Mouse (Mus musculus): ENCODE measurements around the gene Pdlim3.

Pdlim3 gene

GRCm38 (mm10) chr8:45889737-45890136 is 4.5 kb downstream of the Pdlim3 start:
- H3K36me3 ChIP-seq (ENCODE audit: insufficient read depth, low read length): no peaks in the 10 kb centered on the region
- no peaks in the 10 kb centered on the region for H3K9me3 ChIP-seq (ENCODE audit: low read length)
- peaks cover 12% of the 10 kb centered on the region for H3K4me1 ChIP-seq (replicated peaks; ENCODE audit: low read depth, low read length)

DNA sequence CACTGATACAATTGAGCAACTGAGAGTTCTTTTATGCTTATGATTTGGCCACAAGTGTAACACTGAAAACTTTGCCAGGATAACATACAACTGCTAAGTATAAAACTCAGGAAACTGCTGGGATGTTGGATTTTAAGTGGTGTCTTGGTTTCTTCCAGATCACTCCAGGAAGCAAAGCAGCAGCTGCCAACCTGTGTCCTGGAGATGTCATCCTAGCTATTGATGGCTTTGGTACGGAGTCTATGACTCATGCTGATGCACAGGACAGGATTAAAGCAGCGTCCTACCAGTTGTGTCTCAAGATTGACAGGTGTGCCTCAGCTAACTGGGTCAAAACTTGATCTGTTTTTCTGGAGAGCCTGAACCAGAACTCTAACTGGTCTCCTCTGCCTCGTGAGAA is 11.3 kb downstream of the Pdlim3 start:
- no peak for TF ChIP-seq CTCF (conservative IDR thresholded peaks at IDR 0.05; ENCODE audit: low read length)
- TF ChIP-seq NANOG (IDR thresholded peaks at IDR 0.05; ENCODE audit: borderline replicate concordance, low read length): no peak
- TF ChIP-seq POU5F1 (IDR thresholded peaks at IDR 0.05; ENCODE audit: borderline replicate concordance, low read length): no peak
- no peak overlapping the region for H3K4me3 ChIP-seq (replicated peaks; ENCODE audit: low read length)
- no peaks in the 10 kb centered on the region for H3K27me3 ChIP-seq (ENCODE audit: insufficient read depth, low read length)
- H3K36me3 ChIP-seq (ENCODE audit: insufficient read depth, low read length): no peaks in the 10 kb centered on the region
- H3K4me1 ChIP-seq (replicated peaks; ENCODE audit: low read depth, low read length): no peaks in the 10 kb centered on the region
- H3K9me3 ChIP-seq (ENCODE audit: low read length): no peaks in the 10 kb centered on the region

More at GRCm38 (mm10) chr8:45889737-45890136, 4.5 kb downstream of the Pdlim3 start:
- H3K4me3 ChIP-seq (replicated peaks; ENCODE audit: low read length): no peak overlapping the region
- no peak for TF ChIP-seq NANOG (IDR thresholded peaks at IDR 0.05; ENCODE audit: borderline replicate concordance, low read length)
- TF ChIP-seq CTCF (conservative IDR thresholded peaks at IDR 0.05; ENCODE audit: low read length): no peak
- no peak for TF ChIP-seq POU5F1 (IDR thresholded peaks at IDR 0.05; ENCODE audit: borderline replicate concordance, low read length)
- no peaks in the 10 kb centered on the region; the same call in 1 of the 2 replicates for H3K27me3 ChIP-seq (ENCODE audit: insufficient read depth, low read length)

DNA sequence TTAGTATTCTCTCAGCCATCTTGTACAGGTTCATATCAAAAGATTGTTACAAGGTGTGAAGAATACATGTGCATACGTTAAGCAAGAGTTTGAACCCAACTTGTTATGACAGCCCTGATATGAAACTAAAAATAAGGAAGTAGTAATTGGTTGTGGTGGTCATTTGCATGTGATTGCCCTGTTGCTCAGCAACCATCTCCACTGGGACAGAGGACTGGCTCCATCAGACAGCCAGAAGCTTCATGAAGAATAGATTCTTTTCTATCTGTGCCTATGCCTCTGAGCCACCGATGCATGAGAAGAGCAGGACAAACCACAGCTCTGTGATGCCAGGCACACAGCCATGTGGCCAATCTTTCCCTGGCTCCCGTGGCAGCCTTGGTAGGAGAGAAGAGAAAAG is 14.5 kb downstream of the Pdlim3 start:
- no peaks in the 10 kb centered on the region for H3K4me1 ChIP-seq (replicated peaks; ENCODE audit: low read depth, low read length)

DNA sequence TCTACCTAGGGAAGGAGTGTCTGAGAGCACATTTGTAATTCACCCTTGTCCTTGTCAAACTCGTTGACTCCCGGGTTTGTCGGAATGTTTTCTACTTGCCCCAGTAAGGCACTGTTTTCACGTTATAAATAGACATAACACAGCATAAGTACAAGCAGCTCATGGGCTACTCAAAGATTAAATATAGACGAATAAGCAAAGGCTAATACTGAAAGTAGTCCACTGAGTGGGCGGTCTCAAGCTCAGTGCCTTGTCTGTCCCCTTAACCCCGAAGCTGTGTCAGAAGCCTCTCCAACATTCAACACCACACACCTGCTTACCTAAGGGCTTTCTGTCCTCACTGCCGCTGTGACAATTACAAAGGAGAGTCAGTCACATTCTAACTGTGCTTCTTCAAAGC is 16.4 kb downstream of the Pdlim3 start:
- no peaks in the 10 kb centered on the region for H3K36me3 ChIP-seq (ENCODE audit: insufficient read depth, low read length)
- TF ChIP-seq POU5F1 (IDR thresholded peaks at IDR 0.05; ENCODE audit: borderline replicate concordance, low read length) (no peak), CTCF (conservative IDR thresholded peaks at IDR 0.05; ENCODE audit: low read length) (no peak)
- no peaks in the 10 kb centered on the region for H3K27me3 ChIP-seq (ENCODE audit: insufficient read depth, low read length)
- no peaks in the 10 kb centered on the region for H3K9me3 ChIP-seq (ENCODE audit: low read length)
- H3K4me1 ChIP-seq (replicated peaks; ENCODE audit: low read depth, low read length): no peaks in the 10 kb centered on the region
- H3K4me3 ChIP-seq (replicated peaks; ENCODE audit: low read length): no peak overlapping the region

More for the DNA sequence above, 14.5 kb downstream of the Pdlim3 start:
- no peaks in the 10 kb centered on the region for H3K27me3 ChIP-seq (ENCODE audit: insufficient read depth, low read length)
- no peak overlapping the region for H3K4me3 ChIP-seq (replicated peaks; ENCODE audit: low read length)
- H3K36me3 ChIP-seq (ENCODE audit: insufficient read depth, low read length): no peaks in the 10 kb centered on the region
- no peak for TF ChIP-seq NANOG (IDR thresholded peaks at IDR 0.05; ENCODE audit: borderline replicate concordance, low read length)
- TF ChIP-seq POU5F1 (IDR thresholded peaks at IDR 0.05; ENCODE audit: borderline replicate concordance, low read length): no peak
- no peak for TF ChIP-seq CTCF (conservative IDR thresholded peaks at IDR 0.05; ENCODE audit: low read length)
- H3K9me3 ChIP-seq (ENCODE audit: low read length): no peaks in the 10 kb centered on the region

GRCm38 (mm10) chr8:45903659-45904058 is 18.4 kb downstream of the Pdlim3 start:
- no peaks in the 10 kb centered on the region for H3K9me3 ChIP-seq (ENCODE audit: low read length)
- H3K4me3 ChIP-seq (replicated peaks; ENCODE audit: low read length): no peak overlapping the region
- H3K27me3 ChIP-seq (ENCODE audit: insufficient read depth, low read length): no peaks in the 10 kb centered on the region
- TF ChIP-seq CTCF (conservative IDR thresholded peaks at IDR 0.05; ENCODE audit: low read length): no peak
- no peak for TF ChIP-seq POU5F1 (IDR thresholded peaks at IDR 0.05; ENCODE audit: borderline replicate concordance, low read length)
- no peak for TF ChIP-seq NANOG (IDR thresholded peaks at IDR 0.05; ENCODE audit: borderline replicate concordance, low read length)
- H3K4me1 ChIP-seq (replicated peaks; ENCODE audit: low read depth, low read length): no peaks in the 10 kb centered on the region
- H3K36me3 ChIP-seq (ENCODE audit: insufficient read depth, low read length): no peaks in the 10 kb centered on the region

DNA sequence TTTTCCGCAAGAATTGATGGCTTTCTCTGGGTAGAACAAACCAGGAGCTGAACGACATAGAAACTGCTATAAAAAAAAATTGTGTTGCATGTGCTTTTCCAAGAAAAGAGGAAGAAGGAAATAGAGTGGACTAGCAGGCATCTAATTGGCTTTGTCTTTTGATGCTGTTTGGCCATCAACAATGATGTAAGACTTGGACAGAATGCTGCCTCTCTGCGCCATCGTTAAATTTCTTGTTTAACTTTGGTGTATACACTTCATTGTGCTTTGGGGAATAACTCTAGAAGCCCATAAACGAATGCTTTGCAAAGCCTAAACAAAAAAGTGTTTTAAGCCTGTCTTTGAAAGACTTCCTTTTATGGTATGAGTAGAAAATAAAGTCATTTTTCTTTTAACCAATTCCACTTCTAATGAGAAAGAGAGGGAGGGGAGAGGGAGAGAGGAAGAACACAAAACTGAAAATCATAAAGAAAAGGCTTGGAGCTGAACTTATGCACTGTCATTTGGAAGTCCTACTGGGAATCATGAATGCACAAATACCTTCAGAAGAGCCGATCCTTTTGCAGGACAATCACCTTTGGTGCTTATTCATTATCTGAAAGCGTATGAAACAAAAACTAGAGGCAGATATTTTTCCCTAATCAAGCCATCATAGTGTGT is 20.5 kb downstream of the Pdlim3 start:
- Histone ChIP-seq H3K36me3 (ENCODE audit: insufficient read depth, low read length) (no peaks in the 10 kb centered on the region), H3K9me3 (ENCODE audit: low read length) (no peaks in the 10 kb centered on the region), H3K4me3 (replicated peaks; ENCODE audit: low read length) (no peak overlapping the region), H3K27me3 (ENCODE audit: insufficient read depth, low read length) (peaks cover 6% of the 10 kb centered on the region; the same call in 1 of the 2 replicates), H3K4me1 (replicated peaks; ENCODE audit: low read depth, low read length) (no peaks in the 10 kb centered on the region)
- no peak for TF ChIP-seq CTCF (conservative IDR thresholded peaks at IDR 0.05; ENCODE audit: low read length)
- no peak for TF ChIP-seq NANOG (IDR thresholded peaks at IDR 0.05; ENCODE audit: borderline replicate concordance, low read length)
- no peak for TF ChIP-seq POU5F1 (IDR thresholded peaks at IDR 0.05; ENCODE audit: borderline replicate concordance, low read length)

GRCm38 (mm10) chr8:45906251-45906619 is 21.0 kb downstream of the Pdlim3 start:
- Histone ChIP-seq H3K4me3 (replicated peaks; ENCODE audit: low read length) (no peak overlapping the region), H3K9me3 (ENCODE audit: low read length) (no peaks in the 10 kb centered on the region)

DNA sequence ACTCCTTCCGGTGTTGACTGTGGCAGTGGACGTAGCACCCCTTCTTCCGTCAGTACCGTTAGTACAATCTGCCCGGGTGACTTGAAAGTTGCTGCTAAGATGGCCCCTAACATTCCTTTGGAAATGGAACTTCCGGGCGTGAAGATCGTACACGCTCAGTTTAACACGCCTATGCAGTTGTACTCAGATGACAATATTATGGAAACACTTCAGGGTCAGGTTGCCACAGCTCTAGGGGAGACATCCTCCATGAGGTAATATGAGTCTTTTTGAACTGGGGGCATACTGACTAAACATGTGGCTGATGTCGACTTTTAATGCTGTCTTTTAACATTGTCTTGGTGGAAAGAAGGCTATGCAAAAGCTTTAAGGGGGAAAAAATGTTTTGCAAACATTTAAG is 28.4 kb downstream of the Pdlim3 start:
- no peak overlapping the region for H3K4me3 ChIP-seq (replicated peaks; ENCODE audit: low read length)
- H3K27me3 ChIP-seq (ENCODE audit: insufficient read depth, low read length): peaks cover 21% of the 10 kb centered on the region
- no peaks in the 10 kb centered on the region for H3K36me3 ChIP-seq (ENCODE audit: insufficient read depth, low read length)
- TF ChIP-seq POU5F1 (IDR thresholded peaks at IDR 0.05; ENCODE audit: borderline replicate concordance, low read length): no peak
- TF ChIP-seq NANOG (IDR thresholded peaks at IDR 0.05; ENCODE audit: borderline replicate concordance, low read length): no peak
- TF ChIP-seq CTCF (conservative IDR thresholded peaks at IDR 0.05; ENCODE audit: low read length): no peak
- peaks cover 17% of the 10 kb centered on the region for H3K4me1 ChIP-seq (replicated peaks; ENCODE audit: low read depth, low read length)
- H3K9me3 ChIP-seq (ENCODE audit: low read length): no peaks in the 10 kb centered on the region

More at GRCm38 (mm10) chr8:45906251-45906619, 21.0 kb downstream of the Pdlim3 start:
- H3K27me3 ChIP-seq (ENCODE audit: insufficient read depth, low read length): peaks cover 6% of the 10 kb centered on the region; the same call in 1 of the 2 replicates
- no peaks in the 10 kb centered on the region for H3K4me1 ChIP-seq (replicated peaks; ENCODE audit: low read depth, low read length)
- no peaks in the 10 kb centered on the region for H3K36me3 ChIP-seq (ENCODE audit: insufficient read depth, low read length)
- TF ChIP-seq NANOG (IDR thresholded peaks at IDR 0.05; ENCODE audit: borderline replicate concordance, low read length) (no peak), CTCF (conservative IDR thresholded peaks at IDR 0.05; ENCODE audit: low read length) (no peak), POU5F1 (IDR thresholded peaks at IDR 0.05; ENCODE audit: borderline replicate concordance, low read length) (no peak)

DNA sequence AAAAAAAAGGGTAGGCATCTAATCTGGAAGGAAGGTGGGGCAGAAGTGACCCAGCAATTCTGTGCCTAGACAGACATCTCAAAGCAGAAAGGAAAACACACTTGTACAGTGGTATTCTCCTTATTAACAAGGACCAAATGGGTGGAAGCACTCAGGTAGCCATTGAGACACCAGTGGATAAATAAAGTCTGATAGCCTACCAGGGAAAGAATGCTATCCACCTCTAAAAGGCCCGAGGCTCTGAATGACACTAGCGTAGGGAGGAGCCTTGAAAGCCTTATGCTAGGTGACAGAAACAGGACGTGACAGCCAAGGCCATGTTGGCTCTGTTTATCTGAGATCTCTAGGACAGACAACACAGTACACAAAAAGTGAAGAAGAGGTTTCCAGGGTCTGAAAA is 31.2 kb downstream of the Pdlim3 start:
- 0 out of 2 replicates have a peak overlapping the region, but pooled peaks have one; percentile 37 for H3K4me3 ChIP-seq (replicated peaks; ENCODE audit: low read length)
- no peak for TF ChIP-seq NANOG (IDR thresholded peaks at IDR 0.05; ENCODE audit: borderline replicate concordance, low read length)
- TF ChIP-seq CTCF (conservative IDR thresholded peaks at IDR 0.05; ENCODE audit: low read length): no peak
- no peak for TF ChIP-seq POU5F1 (IDR thresholded peaks at IDR 0.05; ENCODE audit: borderline replicate concordance, low read length)
- no peaks in the 10 kb centered on the region for H3K36me3 ChIP-seq (ENCODE audit: insufficient read depth, low read length)
- peaks cover 32% of the 10 kb centered on the region for H3K27me3 ChIP-seq (ENCODE audit: insufficient read depth, low read length)
- peaks cover 34% of the 10 kb centered on the region for H3K4me1 ChIP-seq (replicated peaks; ENCODE audit: low read depth, low read length)
- no peaks in the 10 kb centered on the region for H3K9me3 ChIP-seq (ENCODE audit: low read length)
